Mouse (Mus musculus): ENCODE results near the gene Tas1r3.
A peak's percentile ranks its signal among the peaks of the same experiment; 100 is the strongest.

Gene Tas1r3

GRCm38 (mm10) chr4:155883587-155883986, 20.4 kb upstream of the Tas1r3 start:
- no peak for DNase-seq

DNA sequence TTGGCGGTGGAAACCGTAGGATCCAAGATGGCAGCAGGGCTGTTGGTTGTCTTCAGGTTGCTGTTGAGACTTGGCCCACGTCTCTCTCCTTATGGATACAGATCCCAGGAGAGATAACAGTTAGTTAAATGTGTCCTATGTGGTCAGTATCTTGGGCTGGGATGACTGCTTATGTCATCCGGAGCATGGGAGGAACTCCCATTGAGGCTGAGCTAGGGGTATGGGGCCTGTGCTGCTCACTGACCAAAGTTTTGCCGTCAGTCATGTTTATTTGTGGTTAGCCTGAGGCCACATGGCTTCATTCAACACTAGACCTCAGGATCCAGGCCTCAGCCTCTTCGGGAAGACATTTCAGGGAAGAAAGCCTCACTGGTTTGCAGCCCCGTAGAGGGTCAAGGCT, 8.2 kb upstream of the Tas1r3 start:
- DNase-seq: no peak

- DNase-seq: peak; percentile 97
These were observed 6.3 kb upstream of the Tas1r3 start, which contains the start of the genes Cptp and Ints11 for GRCm38 (mm10) chr4:155869317-155870033. TSS of gene Cptp (minus strand) at chr4:155869440. TSS of gene Ints11 (plus strand) at chr4:155869546.

DNA sequence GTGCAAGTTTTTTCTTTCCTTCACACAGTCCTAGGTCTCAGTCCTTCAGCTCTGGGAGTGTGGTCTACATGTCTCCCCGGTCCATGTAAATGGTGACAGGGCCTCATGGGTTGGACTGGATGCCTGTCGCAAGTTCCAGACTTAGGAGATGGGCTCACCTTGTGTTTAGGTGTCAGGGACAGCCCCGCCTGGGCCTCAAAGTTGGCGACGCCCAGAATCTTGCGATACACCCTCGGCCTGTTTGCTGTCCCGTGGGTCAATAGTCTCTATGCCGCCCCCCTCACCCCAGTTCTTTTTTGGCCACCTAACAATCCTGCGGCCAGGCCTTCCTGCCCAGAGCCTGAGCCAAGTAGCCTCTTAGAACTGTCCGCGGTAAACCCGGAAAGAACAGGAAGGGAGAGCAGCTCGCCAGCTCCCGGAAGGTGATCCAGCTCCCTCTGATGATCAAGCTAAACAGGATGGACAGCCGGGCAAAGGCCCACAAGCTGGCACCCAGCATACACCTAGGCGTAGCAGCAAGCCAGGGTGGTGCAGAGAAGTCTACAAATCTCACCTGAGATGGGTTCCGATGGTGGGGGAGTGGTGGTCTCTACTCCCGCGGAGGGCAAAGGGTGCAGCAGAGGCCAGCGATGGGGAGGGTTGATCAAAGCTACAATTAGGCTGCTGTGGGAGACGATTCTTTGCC, 5.6 kb upstream of the Tas1r3 start:
- DNase-seq: peak; percentile 28

DNA sequence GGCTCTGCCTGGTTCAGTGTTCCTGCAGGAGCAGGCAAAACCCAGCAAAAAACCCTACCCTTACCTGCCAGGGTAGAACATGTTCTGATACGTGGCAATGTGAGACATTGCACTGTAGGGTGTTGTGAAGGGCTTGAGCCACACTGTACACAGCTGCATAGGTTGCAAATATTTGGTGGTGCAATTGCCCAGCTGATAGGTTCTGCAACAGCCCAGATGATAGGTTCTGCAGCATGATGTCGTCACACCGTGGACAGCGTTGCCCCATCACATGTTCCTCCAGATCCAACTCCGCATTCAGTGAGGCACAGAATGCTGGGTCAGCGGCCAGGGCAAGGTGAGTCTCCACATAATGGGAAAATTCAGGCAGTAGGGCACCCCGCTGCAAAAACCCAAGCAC, 1.4 kb downstream of the Tas1r3 start:
- DNase-seq: no peak

DNA sequence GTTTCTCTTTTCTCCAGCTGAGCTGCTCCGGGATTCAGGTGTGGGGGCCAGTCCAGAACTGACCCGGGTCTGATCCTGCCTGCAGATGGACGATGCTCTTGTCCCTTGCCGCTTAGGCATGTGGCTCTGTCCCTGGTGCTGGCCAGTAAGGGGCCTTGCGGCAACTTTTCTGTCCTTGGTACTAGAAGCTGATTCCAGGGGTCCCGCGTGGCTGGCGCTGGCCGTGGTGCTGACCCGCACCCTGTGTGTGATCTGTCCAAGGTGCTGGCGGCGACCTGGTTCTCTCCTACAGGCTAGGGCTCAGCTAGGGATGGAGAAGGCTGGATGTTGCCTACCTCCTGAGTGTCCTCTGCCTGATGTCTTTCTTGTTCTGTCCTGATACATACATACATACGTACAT, 3.8 kb downstream of the Tas1r3 start:
- peak; percentile 75 for DNase-seq

GRCm38 (mm10) chr4:155856881-155857280, 6.3 kb downstream of the Tas1r3 start:
- no peak for DNase-seq

- no peak for DNase-seq
These were observed 7.1 kb downstream of the Tas1r3 start for GRCm38 (mm10) chr4:155856071-155856470.

GRCm38 (mm10) chr4:155854991-155855390, 8.2 kb downstream of the Tas1r3 start:
- no peak for DNase-seq

DNA sequence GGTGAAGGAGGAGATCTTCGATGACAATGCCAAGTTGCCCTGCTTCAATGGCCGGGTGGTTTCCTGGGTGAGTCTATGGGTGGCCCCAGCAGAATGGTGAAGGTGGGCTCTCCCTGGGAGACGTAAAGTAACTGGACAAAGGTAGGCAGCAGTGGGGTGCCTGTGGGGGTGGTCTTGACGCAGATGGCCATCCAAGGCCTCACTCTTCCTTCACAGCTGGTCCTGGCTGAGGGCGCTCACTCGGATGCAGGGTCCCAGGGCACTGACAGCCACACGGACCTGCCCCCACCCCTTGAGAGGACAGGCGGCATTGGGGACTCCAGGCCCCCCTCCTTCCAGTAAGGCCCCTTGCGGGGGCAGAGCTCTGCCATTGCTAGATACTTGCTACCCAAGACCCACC, 9.7 kb downstream of the Tas1r3 start:
- DNase-seq: no peak

GRCm38 (mm10) chr4:155851951-155852411, 11.2 kb downstream of the Tas1r3 start:
- DNase-seq: no peak

GRCm38 (mm10) chr4:155851368-155851767, 11.8 kb downstream of the Tas1r3 start:
- DNase-seq: no peak

- no peak for DNase-seq
These were observed 13.2 kb downstream of the Tas1r3 start for GRCm38 (mm10) chr4:155849792-155850451.

DNA sequence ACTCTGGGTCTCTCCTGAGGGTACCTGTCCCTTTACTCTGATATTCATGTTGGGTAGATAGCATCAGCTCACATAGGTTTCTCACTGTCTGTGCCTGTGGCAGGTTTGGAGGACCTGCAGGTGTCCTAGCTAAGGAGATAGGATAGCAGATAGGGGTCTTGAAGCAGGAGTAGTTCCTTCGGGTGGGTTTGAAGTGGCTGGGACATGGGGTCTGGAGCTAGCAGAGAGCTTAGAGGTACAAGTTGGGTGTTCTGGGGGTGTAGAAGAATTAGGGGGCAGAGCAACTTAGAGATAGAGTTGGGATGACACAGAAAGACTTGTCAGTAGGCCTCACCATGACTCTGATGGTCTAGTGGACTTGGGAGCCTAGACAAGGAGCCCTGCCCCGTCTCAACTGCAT, 13.8 kb downstream of the Tas1r3 start:
- no peak for DNase-seq

- peak; percentile 31 for DNase-seq
These were observed 14.6 kb downstream of the Tas1r3 start for GRCm38 (mm10) chr4:155848434-155849095.

- peak; percentile 73 for DNase-seq
These were observed 15.4 kb downstream of the Tas1r3 start for GRCm38 (mm10) chr4:155847591-155848352.

GRCm38 (mm10) chr4:155846871-155847578, 16.1 kb downstream of the Tas1r3 start, which contains the start of gene Dvl1:
TSS of gene Dvl1 (plus strand) at chr4:155847402.
- peak; percentile 99 for DNase-seq

DNA sequence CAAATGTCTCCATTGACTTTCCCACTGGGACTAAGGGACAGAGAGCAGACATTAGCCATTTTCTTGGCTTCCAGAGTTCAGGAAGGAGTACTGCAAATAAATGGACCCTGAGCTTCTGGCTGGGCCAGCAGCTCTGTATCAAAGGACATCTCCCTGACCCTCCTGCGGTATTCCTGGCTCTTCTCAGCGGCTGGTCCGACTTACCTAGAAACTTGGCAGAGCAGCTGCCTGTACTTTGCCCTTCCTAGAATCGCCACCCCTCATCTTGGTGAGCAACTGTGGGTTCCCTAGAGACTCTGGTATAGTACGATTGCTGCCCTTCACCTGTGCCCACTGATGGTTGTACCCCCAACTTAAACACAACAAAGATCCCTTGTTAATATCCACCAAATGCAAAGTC, 19.9 kb downstream of the Tas1r3 start:
- no peak for DNase-seq

DNA sequence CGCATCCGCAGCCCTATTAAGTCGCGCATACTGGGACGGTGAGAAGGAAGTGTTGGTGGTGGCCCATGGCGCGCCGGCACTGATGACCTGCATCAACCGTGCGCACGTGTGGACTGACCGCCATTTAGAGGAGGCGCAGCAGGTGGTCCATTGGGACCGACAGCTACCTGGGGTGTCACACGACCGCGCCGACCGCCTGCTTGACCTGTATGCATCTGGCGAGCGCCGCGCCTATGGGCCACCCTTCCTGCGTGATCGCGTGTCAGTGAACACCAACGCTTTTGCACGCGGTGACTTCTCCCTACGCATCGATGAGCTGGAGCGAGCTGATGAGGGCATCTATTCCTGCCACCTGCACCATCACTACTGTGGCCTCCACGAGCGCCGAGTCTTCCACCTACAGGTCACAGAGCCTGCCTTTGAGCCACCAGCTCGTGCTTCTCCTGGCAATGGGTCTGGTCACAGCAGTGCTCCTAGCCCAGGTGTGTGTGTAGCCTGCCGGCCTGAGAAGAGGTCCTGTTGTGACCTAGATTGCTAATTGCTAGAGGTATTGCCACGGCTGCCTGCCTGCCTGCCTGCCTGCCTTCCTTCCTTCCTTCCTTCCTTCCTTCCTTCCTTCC, 21.4 kb downstream of the Tas1r3 start:
- no peak for DNase-seq

GRCm38 (mm10) chr4:155841003-155841454, 22.1 kb downstream of the Tas1r3 start:
- peak; percentile 75 for DNase-seq

Measured in thymus, postnatal 4 days (tissue).